Mouse (Mus musculus) kidney, embryonic 14.5 days (tissue): Measurements from ENCODE around the gene B3gat1. TPM values are rescaled to one million over a fixed set of nuclear protein-coding genes. Genes with fewer than 3 reads are reported as not detected.
A peak's percentile ranks its signal among the peaks of the same experiment; 100 is the strongest.

Experiments
- ATAC-seq: fragments of 200-750 bp; cut with Nextera tagmentation; 2 replicates; pipeline ENCODE4 v1.8.0; 2017; ENCODE audit warnings: moderate number of reproducible peaks, mild to moderate bottlenecking, moderate TSS enrichment, moderate library complexity; ENCODE audit not compliant: low FRiP score, low TSS enrichment
- H3K27ac ChIP-seq: fragments of 300-500 bp; sonication (generic); 2 replicates; pipeline ENCODE4 v1.5.1; 2014; ENCODE audit warnings: low read depth, mild to moderate bottlenecking, low read length, moderate library complexity, mixed read lengths
- H3K27me3 ChIP-seq: fragments of 300-500 bp; sonication (generic); 2 replicates; pipeline ENCODE4 v1.6.1; 2014; ENCODE audit warnings: mild to moderate bottlenecking, low read length; ENCODE audit not compliant: control insufficient read depth, insufficient read depth
- H3K36me3 ChIP-seq: fragments of 300-500 bp; sonication (generic); 2 replicates; pipeline ENCODE4 v1.6.1; 2014; ENCODE audit warnings: low read length, mixed read lengths; ENCODE audit not compliant: control insufficient read depth, insufficient read depth
- H3K4me1 ChIP-seq: fragments of 300-500 bp; sonication (generic); 2 replicates; pipeline ENCODE4 v1.6.1; 2014; ENCODE audit warnings: low read length, mixed read lengths; ENCODE audit not compliant: control insufficient read depth, insufficient read depth
- H3K4me2 ChIP-seq: fragments of 300-500 bp; sonication (generic); replicated peaks from 2 replicates; pipeline ENCODE4 v1.6.1; 2014; ENCODE audit warnings: low read depth, mild to moderate bottlenecking, low read length
- H3K4me3 ChIP-seq: fragments of 300-500 bp; sonication (generic); 2 replicates; pipeline ENCODE4 v1.5.1; 2014; ENCODE audit warnings: mild to moderate bottlenecking, low read length
- H3K9ac ChIP-seq: fragments of 300-500 bp; sonication (generic); 2 replicates; pipeline ENCODE4 v1.6.1; 2014; ENCODE audit warnings: low read depth, mild to moderate bottlenecking, low read length, moderate library complexity
- H3K9me3 ChIP-seq: fragments of 300-500 bp; sonication (generic); 2 replicates; pipeline ENCODE4 v1.6.1; 2016; ENCODE audit warnings: low read length; ENCODE audit not compliant: control insufficient read depth
- WGBS: fragments of 180-500 bp; shearing (Covaris S2); extraction: QIAGEN DNeasy Blood & Tissue Kit; methylation state at CpG from one replicate; pipeline ENCODE4 v1.1.7; 2014; 5-methylcytosine and 5-hydroxymethylcytosine counted together
- polyA plus RNA-seq: library from polyadenylated mRNA; unstranded; fragments of >200 nt; fragmentation: Nextera tagmentation; extraction: Ambion mirVana; gene quantifications from 2 replicates; pipeline ENCODE4 v1.2.1, GENCODE M21; 2014

The B3gat1 gene
- polyA plus RNA-seq, 1 experiment from 2014 or later: 0.14 TPM

GRCm38 (mm10) chr9:26798205-26798604 lies 64.7 kb downstream of the B3gat1 start:
- no peak for ATAC-seq
- 81% methylated on average over 3 of the region's 3 CpGs for WGBS

DNA sequence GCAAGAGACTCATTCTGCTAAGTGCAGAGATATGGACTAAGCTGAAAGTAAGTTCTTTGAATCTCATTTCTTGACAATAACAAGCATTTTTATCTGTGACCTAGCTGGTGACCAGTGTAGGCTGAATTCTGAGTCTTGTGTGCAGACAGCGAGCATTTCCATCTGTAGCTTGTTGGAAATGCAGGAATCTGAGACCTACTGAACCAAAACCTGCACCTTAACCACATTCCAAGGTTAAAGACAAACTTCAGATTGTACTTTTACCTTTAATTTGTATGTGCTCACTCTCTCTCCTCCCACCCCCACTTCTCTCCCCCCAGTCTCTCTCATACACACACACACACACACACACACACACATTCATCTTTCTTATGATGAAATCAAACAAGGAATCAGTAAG lies 65.2 kb downstream of the B3gat1 start:
- Histone ChIP-seq H3K36me3 (no peaks in the 10 kb centered on the region), H3K9ac (no peak overlapping the region), H3K4me1 (no peaks in the 10 kb centered on the region), H3K4me2 (no peak overlapping the region), H3K9me3 (no peaks in the 10 kb centered on the region), H3K27me3 (no peaks in the 10 kb centered on the region), H3K27ac (no peak overlapping the region), H3K4me3 (no peak overlapping the region)
- ATAC-seq: no peak
- 70% methylated on average over 1 of the region's 1 CpGs for WGBS

More at GRCm38 (mm10) chr9:26798205-26798604, 64.7 kb downstream of the B3gat1 start:
- H3K9me3 ChIP-seq: no peaks in the 10 kb centered on the region
- H3K9ac ChIP-seq: no peak overlapping the region
- H3K4me3 ChIP-seq: no peak overlapping the region
- H3K4me2 ChIP-seq: no peak overlapping the region
- no peaks in the 10 kb centered on the region for H3K4me1 ChIP-seq
- H3K27ac ChIP-seq: no peak overlapping the region
- no peaks in the 10 kb centered on the region for H3K36me3 ChIP-seq
- H3K27me3 ChIP-seq: no peaks in the 10 kb centered on the region

DNA sequence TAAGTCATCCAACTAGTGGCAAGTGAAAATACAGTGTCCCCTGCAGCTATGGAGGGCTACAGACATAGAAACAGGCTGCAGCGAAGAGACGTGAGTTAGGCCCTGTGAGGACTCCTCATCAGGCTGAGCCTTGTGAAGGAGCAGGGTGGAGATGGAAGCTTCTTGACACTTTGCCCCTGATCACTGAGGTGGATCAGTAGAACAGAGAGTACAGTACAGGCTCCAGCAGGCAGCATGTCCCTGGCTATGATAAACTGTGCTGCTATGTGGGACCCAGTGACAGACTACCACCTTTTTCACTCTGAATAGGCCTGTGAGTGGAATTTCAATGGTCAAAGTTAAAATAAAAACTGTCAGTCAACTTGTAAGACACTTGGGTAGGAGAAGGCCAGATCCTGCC lies 66.8 kb downstream of the B3gat1 start:
- 91% methylated on average over 2 of the region's 2 CpGs for WGBS
- H3K27me3 ChIP-seq: no peaks in the 10 kb centered on the region
- H3K27ac ChIP-seq: no peak overlapping the region
- no peaks in the 10 kb centered on the region for H3K36me3 ChIP-seq
- no peak overlapping the region for H3K9ac ChIP-seq
- H3K4me2 ChIP-seq: no peak overlapping the region
- H3K4me3 ChIP-seq: no peak overlapping the region
- no peak for ATAC-seq
- H3K4me1 ChIP-seq: no peaks in the 10 kb centered on the region
- H3K9me3 ChIP-seq: no peaks in the 10 kb centered on the region

GRCm38 (mm10) chr9:26804321-26804720 lies 70.8 kb downstream of the B3gat1 start:
- Histone ChIP-seq H3K4me1 (no peaks in the 10 kb centered on the region), H3K9ac (no peak overlapping the region), H3K4me2 (peak overlapping the region; percentile 83; the same call in 1 of the 2 replicates), H3K9me3 (no peaks in the 10 kb centered on the region), H3K4me3 (no peak overlapping the region; the same call in 1 of the 2 replicates), H3K27me3 (no peaks in the 10 kb centered on the region), H3K27ac (no peak overlapping the region), H3K36me3 (no peaks in the 10 kb centered on the region)
- no peak for ATAC-seq

GRCm38 (mm10) chr9:26805935-26806666 lies 72.6 kb downstream of the B3gat1 start, which contains the start of gene Glb1l2:
TSS of gene Glb1l2 (minus strand) at chr9:26806468.
- Histone ChIP-seq H3K27me3 (no peaks in the 10 kb centered on the region), H3K4me1 (no peaks in the 10 kb centered on the region), H3K36me3 (no peaks in the 10 kb centered on the region), H3K9me3 (no peaks in the 10 kb centered on the region), H3K4me2 (peak within 1 kb of the TSS; percentile 83), H3K27ac (peak within 1 kb of the TSS; percentile 73), H3K4me3 (peak within 1 kb of the TSS; percentile 49), H3K9ac (peak within 1 kb of the TSS; percentile 58)
- ATAC-seq: peak; percentile 100
- 1% methylated on average over 33 of the region's 33 CpGs for whole genome bisulfite sequencing

DNA sequence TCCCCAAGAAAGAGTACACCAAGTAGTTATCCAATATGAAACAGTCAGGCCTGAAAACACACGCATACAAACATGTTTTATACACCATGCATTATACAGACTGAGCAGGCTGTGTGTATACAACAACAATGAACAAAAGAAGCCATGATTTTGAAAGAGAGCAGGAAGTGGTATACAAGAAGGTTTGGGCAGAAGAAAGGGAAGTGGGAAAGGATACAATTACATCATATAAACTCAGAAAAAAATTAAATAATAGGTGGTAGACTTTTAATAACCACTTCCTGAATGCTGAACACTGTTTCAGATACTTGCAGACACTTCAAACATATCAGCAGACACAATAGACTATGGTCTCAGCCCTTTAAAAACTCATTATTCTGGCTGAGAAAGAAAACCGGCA lies 75.2 kb downstream of the B3gat1 start:
- WGBS: 80% methylated on average over 2 of the region's 2 CpGs
- Histone ChIP-seq H3K9me3 (no peaks in the 10 kb centered on the region), H3K4me3 (no peak overlapping the region)

More for the DNA sequence above, 75.2 kb downstream of the B3gat1 start:
- Histone ChIP-seq H3K4me2 (no peak overlapping the region), H3K36me3 (no peaks in the 10 kb centered on the region), H3K27me3 (no peaks in the 10 kb centered on the region), H3K4me1 (no peaks in the 10 kb centered on the region), H3K27ac (no peak overlapping the region), H3K9ac (no peak overlapping the region)
- ATAC-seq: no peak

Other genes with a start within 250 kb of the B3gat1 start
- gene Glb1l2, start 72.7 kb downstream of the B3gat1 start, polyA plus RNA-seq: 23.9 and 36.7 TPM in 2 replicates
- gene Glb1l3, start 127.2 kb downstream of the B3gat1 start, polyA plus RNA-seq: not detected in 2 replicates
- gene Gm1110, start 189.4 kb downstream of the B3gat1 start, polyA plus RNA-seq: not detected in 2 replicates